In the genomic region with DNA sequence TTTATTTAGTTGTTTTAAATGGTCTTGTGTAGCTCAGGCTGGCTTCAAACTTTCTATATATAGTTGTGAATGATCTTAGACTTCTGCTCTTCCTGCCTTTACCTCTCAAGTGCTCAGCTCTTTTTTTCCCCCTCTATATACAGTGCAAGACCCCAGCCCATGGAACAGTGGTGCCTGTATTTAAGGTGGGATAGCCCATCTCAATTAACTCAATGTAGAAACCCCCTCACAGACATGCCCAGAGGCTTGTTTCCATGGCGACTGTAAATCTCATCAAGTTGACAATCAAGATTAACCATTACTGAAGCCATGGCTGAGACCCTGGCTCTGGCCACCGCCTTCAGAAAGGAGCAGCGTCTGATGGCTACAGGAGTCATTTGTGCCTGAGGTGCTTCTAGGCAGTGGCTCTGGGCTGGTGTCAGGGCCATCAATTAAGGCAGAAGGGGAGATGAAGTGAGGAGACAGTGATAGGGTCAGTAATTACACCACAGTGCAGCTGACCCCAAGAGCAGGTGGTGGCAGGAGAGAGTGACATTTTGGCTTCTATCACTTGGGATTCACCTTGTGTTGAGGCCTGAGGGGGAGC, we compare ENCODE assay signal across 13 mouse cellular contexts.
"Had no signal": no experiment of that assay in that cellular context is flagged by ENCODE, and none has a peak within 500 bp of the region (broad histone marks: within the 10 kb centered on the region; RNA-seq: fewer than 3 reads in every experiment).

No protein-coding gene starts in this region.

- H3K4me2 ChIP-seq: kidney, embryonic 15.5 days; liver, embryonic 11.5 days; liver, embryonic 15.5 days had no signal

- DNase-seq: kidney, adult 2 months; kidney, postnatal 14 days; lung, adult 2 months; lung, postnatal 36 days; right cerebral cortex, postnatal 14 days; thymus, postnatal 4 days had no signal

- H3K4me3 ChIP-seq: kidney, embryonic 15.5 days; left cerebral cortex, adult 2 months; limb, embryonic 10.5 days; liver, embryonic 15.5 days had no signal

- H3K4me1 ChIP-seq: liver, embryonic 15.5 days had no signal

- H3K27me3 ChIP-seq: kidney, embryonic 15.5 days; liver, embryonic 15.5 days had no signal

- ATAC-seq: lung, postnatal 0 days had no signal

- H3K9ac ChIP-seq: kidney, embryonic 15.5 days; liver, embryonic 15.5 days had no signal

- H3K36me3 ChIP-seq: kidney, embryonic 15.5 days; limb, embryonic 10.5 days; liver, embryonic 15.5 days had no signal

- H3K9me3 ChIP-seq: kidney, embryonic 15.5 days; limb, embryonic 10.5 days; liver, embryonic 15.5 days had no signal

- H3K27ac ChIP-seq: kidney, embryonic 15.5 days; left cerebral cortex, adult 2 months; limb, embryonic 10.5 days; liver, embryonic 15.5 days; stomach, postnatal 0 days had no signal
